ENCODE assay signal across 1 mouse cellular context in the genomic region with DNA sequence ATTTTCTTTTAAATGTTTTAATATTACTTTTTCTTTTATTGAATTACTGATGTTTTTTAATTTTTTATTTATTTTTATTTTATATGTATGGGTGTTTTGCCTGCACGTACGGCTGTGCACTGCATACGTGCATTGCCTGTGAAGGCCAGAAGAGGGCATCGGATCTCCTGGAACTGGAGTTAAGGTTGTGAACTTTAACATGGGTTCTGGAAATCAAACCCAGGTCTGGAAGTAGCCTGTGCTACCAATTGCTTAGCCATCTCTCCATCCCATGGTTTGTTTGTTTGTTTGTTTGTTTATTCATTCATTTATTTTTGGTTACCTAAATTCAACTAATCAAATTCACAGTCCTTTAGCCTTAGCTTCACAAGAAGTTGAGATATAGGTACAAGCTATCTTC.
TF ChIP-seq lines count a peak whose summit lies in the region.

No protein-coding gene starts in this region.

TF ChIP-seq in MEL, 35 proteins besides CTCF, POLR2A, EP300 and RAD21 (continued from another document):
- TF ChIP-seq JUND (IDR thresholded peaks at IDR 0.05; ENCODE audit: low read depth, low read length) (no peak), MYC (IDR thresholded peaks at IDR 0.05; ENCODE audit: low read depth, low read length) (no peak), BHLHE40 (IDR thresholded peaks at IDR 0.05; ENCODE audit: borderline replicate concordance, low read depth, low read length) (no peak), MAFK (IDR thresholded peaks at IDR 0.05; ENCODE audit: borderline replicate concordance, low read depth, low read length) (no peak), RCOR1 (IDR thresholded peaks at IDR 0.05; ENCODE audit: low read depth, low read length) (no peak)
